Mouse (Mus musculus) ES-Bruce4 (cell line): ENCODE measurements at regions not wholly inside any gene's neighbourhood (a gene's known extent, or its start where the extent isn't known, plus 50 kb on each side); places are given as distances from the start of the nearest gene placed in this dataset.

Experiments used
- CTCF ChIP-seq: IDR thresholded peaks from one replicate; pipeline ENCODE4 v1.8.1; 2011; ENCODE audit warnings: low read depth, low read length
- POLR2A ChIP-seq: IDR thresholded peaks from one replicate; pipeline ENCODE4 v1.8.1; 2011; ENCODE audit warnings: low read length; ENCODE audit not compliant: insufficient read depth

GRCm38 (mm10) chr14:80482771-80483170, 498.9 kb downstream of the Olfm4 start:
- TF ChIP-seq POLR2A (no peak), CTCF (no peak)
